Mouse (Mus musculus) monocyte, adult 2 months (primary cell): Measurements from ENCODE around the gene Jmjd1c.
A peak's percentile ranks its signal among the peaks of the same experiment; 100 is the strongest.

Experiments used
- DNase-seq, 2 experiments: peaks; one replicate each; pipeline ENCODE4 v3.0.0; 2022; ENCODE audit warnings: low spot score in 2 of 2, low read depth in 1 of 2

Gene Jmjd1c

GRCm38 (mm10) chr10:67126061-67126858 lies 30.3 kb downstream of the Jmjd1c start:
- no peak for DNase-seq

- DNase-seq, result no peak
These were observed 31.2 kb downstream of the Jmjd1c start for GRCm38 (mm10) chr10:67126859-67127758.

GRCm38 (mm10) chr10:67129531-67129930 lies 33.6 kb downstream of the Jmjd1c start:
- no peak for DNase-seq

- no peak for DNase-seq
These were observed 35.8 kb downstream of the Jmjd1c start for GRCm38 (mm10) chr10:67131709-67132108.

GRCm38 (mm10) chr10:67134322-67134721 lies 38.4 kb downstream of the Jmjd1c start:
- DNase-seq, result no peak

GRCm38 (mm10) chr10:67137437-67137836 lies 41.5 kb downstream of the Jmjd1c start:
- DNase-seq, result no peak

- no peak for DNase-seq
These were observed 47.7 kb downstream of the Jmjd1c start for GRCm38 (mm10) chr10:67143661-67144060.

GRCm38 (mm10) chr10:67144269-67144668 lies 48.3 kb downstream of the Jmjd1c start:
- DNase-seq, result no peak

GRCm38 (mm10) chr10:67145623-67146022 lies 49.7 kb downstream of the Jmjd1c start:
- no peak for DNase-seq

- no peak for DNase-seq
These were observed 55.8 kb downstream of the Jmjd1c start for GRCm38 (mm10) chr10:67151766-67152165.

GRCm38 (mm10) chr10:67154647-67155046 lies 58.7 kb downstream of the Jmjd1c start:
- no peak for DNase-seq

- DNase-seq, result no peak
These were observed 78.1 kb downstream of the Jmjd1c start for GRCm38 (mm10) chr10:67174049-67174448.

GRCm38 (mm10) chr10:67176031-67176430 lies 80.1 kb downstream of the Jmjd1c start:
- no peak for DNase-seq

- no peak for DNase-seq
These were observed 81.0 kb downstream of the Jmjd1c start for GRCm38 (mm10) chr10:67176932-67177331.

- no peak for DNase-seq
These were observed 81.5 kb downstream of the Jmjd1c start for GRCm38 (mm10) chr10:67177410-67177809.

GRCm38 (mm10) chr10:67180021-67180420 lies 84.1 kb downstream of the Jmjd1c start:
- DNase-seq, result no peak

- no peak for DNase-seq
These were observed 84.9 kb downstream of the Jmjd1c start for GRCm38 (mm10) chr10:67180799-67181198.

GRCm38 (mm10) chr10:67182651-67183050 lies 86.7 kb downstream of the Jmjd1c start:
- DNase-seq, result no peak

GRCm38 (mm10) chr10:67183086-67183485 lies 87.2 kb downstream of the Jmjd1c start:
- no peak for DNase-seq

- DNase-seq, result no peak
These were observed 88.6 kb downstream of the Jmjd1c start for GRCm38 (mm10) chr10:67184441-67185070.

- peak; percentile 66 to 76 for DNase-seq
These were observed 89.7 kb downstream of the Jmjd1c start for GRCm38 (mm10) chr10:67185491-67186081.
